Mouse (Mus musculus): ENCODE measurements at regions not wholly inside any gene's neighbourhood (a gene's known extent, or its start where the extent isn't known, plus 50 kb on each side); places are given as distances from the start of the nearest gene placed in this dataset.
A peak's percentile ranks its signal among the peaks of the same experiment; 100 is the strongest.
"Not testable (repeated sequence)": the region's sequence is repeated elsewhere in the genome, so short reads cannot be mapped to it uniquely, and the experiment has no call there.

GRCm38 (mm10) chr3:4744003-4744402 lies 1006.6 kb upstream of the Gm8797 start:
- DNase-seq (ENCODE audit: low read depth): no peak

- no peak for DNase-seq (ENCODE audit: low read depth)
Observed at GRCm38 (mm10) chr3:4744611-4745010, 1006.0 kb upstream of the Gm8797 start.

- DNase-seq (ENCODE audit: low read depth): peak; percentile 8
Observed at GRCm38 (mm10) chr3:4756099-4756498, 994.5 kb upstream of the Gm8797 start.

GRCm38 (mm10) chr3:4757113-4757512 lies 993.5 kb upstream of the Gm8797 start:
- peak; percentile 4 for DNase-seq (ENCODE audit: low read depth)

- DNase-seq (ENCODE audit: low read depth): peak; percentile 59
Observed at GRCm38 (mm10) chr3:4763076-4763475, 987.5 kb upstream of the Gm8797 start.

- DNase-seq (ENCODE audit: low read depth): no peak
Observed at GRCm38 (mm10) chr3:4776632-4777031, 974.0 kb upstream of the Gm8797 start.

GRCm38 (mm10) chr3:4785160-4785559 lies 965.4 kb upstream of the Gm8797 start:
- DNase-seq (ENCODE audit: low read depth): peak; percentile 34

- DNase-seq (ENCODE audit: low read depth): no peak
Observed at GRCm38 (mm10) chr3:4793141-4793540, 957.5 kb upstream of the Gm8797 start.

GRCm38 (mm10) chr3:4796041-4796908 lies 954.3 kb upstream of the Gm8797 start:
- DNase-seq (ENCODE audit: low read depth): no peak

- peak; percentile 41 for DNase-seq (ENCODE audit: low read depth)
Observed at GRCm38 (mm10) chr3:4796909-4797566, 953.6 kb upstream of the Gm8797 start.

GRCm38 (mm10) chr3:4797567-4797940 lies 953.1 kb upstream of the Gm8797 start:
- no peak for DNase-seq (ENCODE audit: low read depth)

GRCm38 (mm10) chr3:4798366-4798765 lies 952.2 kb upstream of the Gm8797 start:
- no peak for DNase-seq (ENCODE audit: low read depth)

- DNase-seq (ENCODE audit: low read depth): no peak
Observed at GRCm38 (mm10) chr3:4834459-4834858, 916.1 kb upstream of the Gm8797 start.

GRCm38 (mm10) chr3:4835645-4836044 lies 915.0 kb upstream of the Gm8797 start:
- DNase-seq (ENCODE audit: low read depth): no peak

GRCm38 (mm10) chr3:4836888-4837287 lies 913.7 kb upstream of the Gm8797 start:
- no peak for DNase-seq (ENCODE audit: low read depth)

GRCm38 (mm10) chr3:4854958-4855566 lies 895.5 kb upstream of the Gm8797 start:
- DNase-seq (ENCODE audit: low read depth): no peak

GRCm38 (mm10) chr3:4856571-4856970 lies 894.0 kb upstream of the Gm8797 start:
- DNase-seq (ENCODE audit: low read depth): no peak

- no peak for DNase-seq (ENCODE audit: low read depth)
Observed at GRCm38 (mm10) chr3:4866226-4866625, 884.4 kb upstream of the Gm8797 start.

- no peak for DNase-seq (ENCODE audit: low read depth)
Observed at GRCm38 (mm10) chr3:4885916-4886315, 864.7 kb upstream of the Gm8797 start.

- DNase-seq (ENCODE audit: low read depth): no peak
Observed at GRCm38 (mm10) chr3:4893108-4893507, 857.5 kb upstream of the Gm8797 start.

GRCm38 (mm10) chr3:4895811-4896210 lies 854.8 kb upstream of the Gm8797 start:
- DNase-seq (ENCODE audit: low read depth): no peak

- DNase-seq (ENCODE audit: low read depth): peak; percentile 38
Observed at GRCm38 (mm10) chr3:4907556-4907955, 843.0 kb upstream of the Gm8797 start.

GRCm38 (mm10) chr3:4930731-4931130 lies 819.9 kb upstream of the Gm8797 start:
- DNase-seq (ENCODE audit: low read depth): not testable (repeated sequence)

Measured in NIH3T3 (cell line).